Mouse (Mus musculus): ENCODE data around the gene Enox1. TPM values are rescaled to one million over a fixed set of nuclear protein-coding genes. Genes with fewer than 3 reads are reported as not detected.

The Enox1 gene
- polyA plus RNA-seq, 1 experiment from 2014 or later, result 1.9 TPM

DNA sequence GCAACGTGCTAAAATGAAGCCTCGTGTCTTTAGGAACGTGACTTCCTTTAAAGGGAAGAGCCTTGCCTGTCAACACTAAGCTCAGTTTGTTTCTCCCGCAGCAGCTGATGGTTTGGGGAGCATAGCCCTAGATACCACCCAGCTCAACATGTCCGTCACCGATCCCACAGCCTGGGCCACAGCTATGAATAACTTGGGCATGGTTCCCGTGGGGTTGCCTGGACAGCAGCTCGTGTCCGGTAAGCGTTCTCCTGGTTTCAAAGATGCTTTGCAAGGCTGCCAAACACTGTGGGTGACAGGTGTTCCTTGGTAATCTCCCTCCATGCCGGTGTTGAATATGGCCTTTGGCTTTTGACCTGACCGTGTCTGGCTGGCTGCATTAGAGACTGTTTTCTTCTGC is 351.5 kb downstream of the Enox1 start:
- H3K4me2 ChIP-seq (replicated peaks; ENCODE audit: low read depth), result no peak overlapping the region
- ATAC-seq, result no peak
- no peak overlapping the region for H3K27ac ChIP-seq (ENCODE audit: low read depth, low read length)
- H3K36me3 ChIP-seq (ENCODE audit: control insufficient read depth, insufficient read depth), result no peaks in the 10 kb centered on the region
- WGBS, result 84% methylated on average over 12 of the region's 12 CpGs
- no peak overlapping the region for H3K4me3 ChIP-seq (ENCODE audit: low read depth, low read length)
- H3K9ac ChIP-seq (ENCODE audit: low read depth, low read length), result no peak overlapping the region
- TF ChIP-seq CTCF (IDR thresholded peaks at IDR 0.05; ENCODE audit: low read depth), result no peak
- no peaks in the 10 kb centered on the region for H3K9me3 ChIP-seq (ENCODE audit: control insufficient read depth)
- no peaks in the 10 kb centered on the region for H3K4me1 ChIP-seq (replicated peaks; ENCODE audit: control insufficient read depth, insufficient read depth, low read length)
- H3K27me3 ChIP-seq (replicated peaks; ENCODE audit: control insufficient read depth, insufficient read depth, low read length), result no peaks in the 10 kb centered on the region

DNA sequence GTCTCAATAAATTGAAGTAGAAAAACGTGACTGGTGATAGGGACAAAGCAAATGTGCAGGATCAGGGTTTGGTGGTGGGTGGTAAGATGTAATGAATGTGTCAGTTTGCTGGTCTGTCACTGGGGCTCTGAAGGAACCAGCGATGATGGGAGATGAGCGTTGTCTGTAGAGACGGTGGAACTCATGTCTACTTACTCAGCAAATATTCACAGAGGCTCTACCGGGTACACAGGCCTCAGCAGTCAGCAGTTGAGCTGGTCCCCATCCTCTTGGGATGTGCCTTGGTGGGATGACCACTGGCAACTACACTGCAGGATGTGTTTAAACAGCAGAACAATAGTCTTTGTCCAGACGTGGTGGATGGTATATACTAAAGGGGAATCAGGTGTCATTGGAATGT is 352.5 kb downstream of the Enox1 start:
- no peak for ATAC-seq
- Histone ChIP-seq H3K27ac (ENCODE audit: low read depth, low read length) (no peak overlapping the region), H3K36me3 (ENCODE audit: control insufficient read depth, insufficient read depth) (no peaks in the 10 kb centered on the region), H3K9ac (ENCODE audit: low read depth, low read length) (no peak overlapping the region), H3K4me2 (replicated peaks; ENCODE audit: low read depth) (no peak overlapping the region), H3K4me3 (ENCODE audit: low read depth, low read length) (no peak overlapping the region), H3K4me1 (replicated peaks; ENCODE audit: control insufficient read depth, insufficient read depth, low read length) (no peaks in the 10 kb centered on the region), H3K9me3 (ENCODE audit: control insufficient read depth) (no peaks in the 10 kb centered on the region), H3K27me3 (replicated peaks; ENCODE audit: control insufficient read depth, insufficient read depth, low read length) (no peaks in the 10 kb centered on the region)
- TF ChIP-seq CTCF (IDR thresholded peaks at IDR 0.05; ENCODE audit: low read depth), result no peak
- 81% methylated on average over 6 of the region's 6 CpGs for WGBS

DNA sequence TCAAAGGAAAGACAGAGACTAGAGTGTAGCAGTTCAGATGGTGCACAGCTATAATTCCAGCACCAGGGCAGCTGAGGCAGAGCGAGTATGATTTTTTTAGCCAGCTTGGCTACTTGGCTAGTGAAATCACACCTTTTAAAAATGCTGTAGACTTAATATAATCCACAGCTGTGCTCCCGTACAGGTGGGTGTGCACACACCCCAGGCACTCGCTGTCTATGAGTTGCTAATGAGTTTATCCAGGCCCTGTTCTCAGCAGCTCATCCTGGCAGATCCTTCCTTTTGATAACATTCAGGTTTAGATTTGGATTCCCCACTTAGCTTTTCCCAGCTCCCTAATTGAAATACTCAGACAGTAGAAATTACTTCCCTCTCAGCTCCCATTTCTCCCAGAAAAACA is 353.4 kb downstream of the Enox1 start:
- Histone ChIP-seq H3K9ac (ENCODE audit: low read depth, low read length) (no peak overlapping the region), H3K9me3 (ENCODE audit: control insufficient read depth) (no peaks in the 10 kb centered on the region), H3K4me1 (replicated peaks; ENCODE audit: control insufficient read depth, insufficient read depth, low read length) (no peaks in the 10 kb centered on the region), H3K4me2 (replicated peaks; ENCODE audit: low read depth) (no peak overlapping the region), H3K36me3 (ENCODE audit: control insufficient read depth, insufficient read depth) (no peaks in the 10 kb centered on the region), H3K4me3 (ENCODE audit: low read depth, low read length) (no peak overlapping the region), H3K27me3 (replicated peaks; ENCODE audit: control insufficient read depth, insufficient read depth, low read length) (no peaks in the 10 kb centered on the region), H3K27ac (ENCODE audit: low read depth, low read length) (no peak overlapping the region)
- no peak for TF ChIP-seq CTCF (IDR thresholded peaks at IDR 0.05; ENCODE audit: low read depth)
- ATAC-seq, result no peak
- 63% methylated on average over 3 of the region's 3 CpGs for WGBS

DNA sequence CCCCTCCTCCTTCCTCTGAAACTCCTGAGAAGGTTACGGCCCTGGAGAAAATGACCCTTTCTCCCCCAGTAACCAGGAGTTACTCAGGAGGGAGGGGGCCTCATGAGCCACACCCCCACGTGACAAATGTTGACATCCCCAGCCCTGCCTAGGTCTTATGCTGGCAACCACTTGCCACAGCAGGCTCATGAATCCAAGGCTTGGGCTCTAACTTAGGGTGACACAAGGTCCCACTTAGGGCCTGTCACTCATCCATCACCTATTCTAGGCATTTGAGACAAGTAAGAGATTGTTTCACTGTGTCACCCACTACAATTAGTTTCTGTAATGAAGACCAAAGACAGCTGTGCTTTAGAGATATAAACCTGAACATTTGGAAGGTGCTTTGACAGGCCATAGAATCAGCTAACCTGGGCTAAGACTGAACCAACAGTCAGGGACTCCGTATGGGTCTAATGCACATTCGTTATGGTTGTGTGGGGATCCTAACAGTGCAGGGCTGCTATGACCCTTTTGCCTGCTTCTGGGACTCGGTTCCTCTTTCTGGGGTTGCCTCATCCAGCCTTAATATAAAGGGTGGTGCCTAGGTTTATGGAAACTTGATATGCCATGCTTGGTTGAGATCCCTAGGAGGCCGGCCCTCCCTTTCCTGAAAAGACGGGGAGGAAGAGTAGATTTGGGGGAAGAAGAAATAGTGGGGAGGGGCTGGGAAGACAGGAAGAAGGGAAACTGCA is 354.7 kb downstream of the Enox1 start:
- Histone ChIP-seq H3K9me3 (ENCODE audit: control insufficient read depth) (no peaks in the 10 kb centered on the region), H3K4me2 (replicated peaks; ENCODE audit: low read depth) (no peak overlapping the region), H3K27me3 (replicated peaks; ENCODE audit: control insufficient read depth, insufficient read depth, low read length) (no peaks in the 10 kb centered on the region), H3K27ac (ENCODE audit: low read depth, low read length) (no peak overlapping the region), H3K4me3 (ENCODE audit: low read depth, low read length) (no peak overlapping the region), H3K9ac (ENCODE audit: low read depth, low read length) (no peak overlapping the region), H3K4me1 (replicated peaks; ENCODE audit: control insufficient read depth, insufficient read depth, low read length) (no peaks in the 10 kb centered on the region), H3K36me3 (ENCODE audit: control insufficient read depth, insufficient read depth) (no peaks in the 10 kb centered on the region)
- no peak for TF ChIP-seq CTCF (IDR thresholded peaks at IDR 0.05; ENCODE audit: low read depth)
- 78% methylated on average over 7 of the region's 7 CpGs for WGBS
- ATAC-seq, result no peak

DNA sequence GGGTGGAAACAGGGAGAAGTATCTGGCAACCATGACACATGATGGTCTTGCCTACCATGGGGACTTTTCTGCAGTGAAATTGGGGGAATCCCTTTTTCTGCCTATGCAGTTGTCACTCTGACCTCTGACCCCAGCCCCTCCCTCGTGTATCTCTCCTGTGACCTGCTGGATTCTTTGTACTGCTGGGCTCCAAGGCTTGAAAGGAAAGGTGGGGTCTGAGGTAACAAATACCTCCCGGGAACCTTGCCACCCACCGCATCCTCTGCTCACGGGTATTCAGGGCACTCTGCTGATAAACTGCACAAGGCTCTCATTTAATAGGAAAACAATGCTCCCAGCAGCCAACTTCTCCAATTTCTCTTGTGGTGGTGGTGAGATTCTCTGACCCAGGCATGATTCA is 361.5 kb downstream of the Enox1 start:
- no peak overlapping the region for H3K4me2 ChIP-seq (replicated peaks; ENCODE audit: low read depth)
- H3K9ac ChIP-seq (ENCODE audit: low read depth, low read length), result no peak overlapping the region
- H3K4me1 ChIP-seq (replicated peaks; ENCODE audit: control insufficient read depth, insufficient read depth, low read length), result no peaks in the 10 kb centered on the region
- H3K4me3 ChIP-seq (ENCODE audit: low read depth, low read length), result no peak overlapping the region
- no peak for TF ChIP-seq CTCF (IDR thresholded peaks at IDR 0.05; ENCODE audit: low read depth)
- no peaks in the 10 kb centered on the region for H3K36me3 ChIP-seq (ENCODE audit: control insufficient read depth, insufficient read depth)
- ATAC-seq, result no peak
- no peaks in the 10 kb centered on the region for H3K27me3 ChIP-seq (replicated peaks; ENCODE audit: control insufficient read depth, insufficient read depth, low read length)
- H3K9me3 ChIP-seq (ENCODE audit: control insufficient read depth), result no peaks in the 10 kb centered on the region
- H3K27ac ChIP-seq (ENCODE audit: low read depth, low read length), result no peak overlapping the region
- WGBS, result 82% methylated on average over 4 of the region's 4 CpGs

DNA sequence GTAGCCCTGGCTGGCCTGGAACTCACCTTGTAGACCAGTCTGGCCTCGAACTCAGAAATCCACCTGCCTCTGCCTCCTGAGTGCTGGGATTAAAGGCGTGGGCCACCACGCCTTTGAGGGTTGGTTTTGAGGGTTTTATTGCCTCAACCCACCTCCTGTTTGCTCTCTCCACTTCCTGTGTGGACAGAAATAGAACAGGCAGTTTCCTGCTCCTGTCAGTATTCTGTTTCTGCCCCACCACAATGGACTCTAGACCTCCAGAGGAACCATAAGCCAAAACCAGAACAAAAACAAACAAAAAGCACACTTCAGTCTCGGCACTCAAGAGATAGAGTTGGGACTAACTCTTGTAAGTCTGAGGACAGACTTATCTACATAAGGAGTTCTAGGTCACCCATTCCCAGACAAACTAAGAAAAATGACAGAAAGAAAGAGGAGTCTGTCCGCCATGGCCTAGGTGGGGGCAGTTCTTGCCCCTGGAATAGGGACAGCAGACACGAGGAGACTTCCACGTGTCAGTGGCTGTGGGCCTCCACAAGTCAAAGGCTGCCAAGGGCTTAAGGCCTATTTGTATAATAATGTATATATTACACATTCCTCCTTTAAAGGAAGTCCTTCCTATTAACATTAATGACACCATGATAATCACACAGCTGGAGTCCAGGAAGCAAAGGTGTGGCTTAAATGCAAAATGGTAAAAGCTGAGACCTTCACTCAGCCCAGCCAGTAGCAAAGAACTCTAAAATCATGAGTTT is 362.6 kb downstream of the Enox1 start:
- Histone ChIP-seq H3K27me3 (replicated peaks; ENCODE audit: control insufficient read depth, insufficient read depth, low read length) (no peaks in the 10 kb centered on the region), H3K9me3 (ENCODE audit: control insufficient read depth) (no peaks in the 10 kb centered on the region), H3K4me2 (replicated peaks; ENCODE audit: low read depth) (no peak overlapping the region), H3K27ac (ENCODE audit: low read depth, low read length) (no peak overlapping the region), H3K36me3 (ENCODE audit: control insufficient read depth, insufficient read depth) (no peaks in the 10 kb centered on the region), H3K4me1 (replicated peaks; ENCODE audit: control insufficient read depth, insufficient read depth, low read length) (no peaks in the 10 kb centered on the region), H3K9ac (ENCODE audit: low read depth, low read length) (no peak overlapping the region), H3K4me3 (ENCODE audit: low read depth, low read length) (no peak overlapping the region)
- WGBS, result 68% methylated on average over 7 of the region's 7 CpGs
- TF ChIP-seq CTCF (IDR thresholded peaks at IDR 0.05; ENCODE audit: low read depth), result no peak
- no peak for ATAC-seq

Measured in intestine, postnatal 0 days (tissue).